Mouse (Mus musculus): ENCODE results near the gene Adcy1. TPM values are rescaled to one million over a fixed set of nuclear protein-coding genes. Genes with fewer than 3 reads are reported as not detected.

The Adcy1 gene
- 100 to 1,000 TPM; 319 to 338 TPM for total RNA-seq (2021)
- long read RNA-seq, experiment 1, full-length matches to known transcripts, result 20 of 159 reads
- long read RNA-seq, experiment 1, partial matches to known transcripts, result 45 of 159 reads
- long read RNA-seq, experiment 1, other reads (novel, unspliced or antisense), result 94 of 159 reads
- long read RNA-seq, experiment 2, full-length matches to known transcripts, result 13 of 120 reads
- long read RNA-seq, experiment 2, partial matches to known transcripts, result 8 of 120 reads
- long read RNA-seq, experiment 2, other reads (novel, unspliced or antisense), result 99 of 120 reads

- DNase-seq (ENCODE audit: low spot score in 2 of 2), result peak in 1 of 2 experiments; percentile 63
- intact Hi-C loops (cut with DNase I), result loop anchor here (10.0 kb wide), 1 partner anchor 98 kb away; no protein-coding TSS in a partner anchor
Measured at GRCm38 (mm10) chr11:7063001-7063584, at the start of gene Adcy1. Gene Adcy1 (plus strand): TSS chr11:7063489.

GRCm38 (mm10) chr11:7016907-7017306 is 46.4 kb upstream of the Adcy1 start:
- intact Hi-C loops (cut with DNase I), result no loop called here
- DNase-seq (ENCODE audit: low spot score in 2 of 2), result peak; percentile 28 to 51

- DNase-seq (ENCODE audit: low spot score in 2 of 2), result peak; percentile 36 to 64
- intact Hi-C loops (cut with DNase I), result no loop called here
Measured at GRCm38 (mm10) chr11:7018078-7018477, 45.2 kb upstream of the Adcy1 start.

- intact Hi-C loops (cut with DNase I), result no loop called here
- peak in 1 of 2 experiments; percentile 33 for DNase-seq (ENCODE audit: low spot score in 2 of 2)
Measured at GRCm38 (mm10) chr11:7019006-7019525, 44.2 kb upstream of the Adcy1 start.

GRCm38 (mm10) chr11:7033063-7033462 is 30.2 kb upstream of the Adcy1 start:
- DNase-seq (ENCODE audit: low spot score in 2 of 2), result no peak
- intact Hi-C loops (cut with DNase I), result no loop called here

- intact Hi-C loops (cut with DNase I), result no loop called here
Measured at GRCm38 (mm10) chr11:7039722-7040121, 23.6 kb upstream of the Adcy1 start.

GRCm38 (mm10) chr11:7040801-7041200 is 22.5 kb upstream of the Adcy1 start:
- no peak for DNase-seq (ENCODE audit: low spot score in 2 of 2)
- intact Hi-C loops (cut with DNase I), result no loop called here

More at GRCm38 (mm10) chr11:7039722-7040121, 23.6 kb upstream of the Adcy1 start:
- DNase-seq (ENCODE audit: low spot score in 2 of 2), result no peak

GRCm38 (mm10) chr11:7047176-7047575 is 16.1 kb upstream of the Adcy1 start:
- no peak for DNase-seq (ENCODE audit: low spot score in 2 of 2)
- intact Hi-C loops (cut with DNase I), result no loop called here

GRCm38 (mm10) chr11:7047584-7047983 is 15.7 kb upstream of the Adcy1 start:
- intact Hi-C loops (cut with DNase I), result no loop called here
- no peak for DNase-seq (ENCODE audit: low spot score in 2 of 2)

GRCm38 (mm10) chr11:7053710-7054109 is 9.6 kb upstream of the Adcy1 start:
- intact Hi-C loops (cut with DNase I), result no loop called here
- no peak for DNase-seq (ENCODE audit: low spot score in 2 of 2)

GRCm38 (mm10) chr11:7054662-7055265 is 8.5 kb upstream of the Adcy1 start:
- DNase-seq (ENCODE audit: low spot score in 2 of 2), result no peak
- intact Hi-C loops (cut with DNase I), result no loop called here

GRCm38 (mm10) chr11:7055455-7056017 is 7.8 kb upstream of the Adcy1 start:
- intact Hi-C loops (cut with DNase I), result no loop called here
- DNase-seq (ENCODE audit: low spot score in 2 of 2), result peak; percentile 68 to 91

- intact Hi-C loops (cut with DNase I), result no loop called here
- no peak for DNase-seq (ENCODE audit: low spot score in 2 of 2)
Measured at GRCm38 (mm10) chr11:7056121-7056520, 7.2 kb upstream of the Adcy1 start.

- intact Hi-C loops (cut with DNase I), result no loop called here
Measured at GRCm38 (mm10) chr11:7057781-7058180, 5.5 kb upstream of the Adcy1 start.

GRCm38 (mm10) chr11:7061961-7062360 is 1.3 kb upstream of the Adcy1 start:
- intact Hi-C loops (cut with DNase I), result loop anchor here (10.0 kb wide), 1 partner anchor 97 kb away; no protein-coding TSS in a partner anchor
- DNase-seq (ENCODE audit: low spot score in 2 of 2), result no peak

More at GRCm38 (mm10) chr11:7057781-7058180, 5.5 kb upstream of the Adcy1 start:
- no peak for DNase-seq (ENCODE audit: low spot score in 2 of 2)

- intact Hi-C loops (cut with DNase I), result loop anchor here (10.0 kb wide), 1 partner anchor 98 kb away; no protein-coding TSS in a partner anchor
- DNase-seq (ENCODE audit: low spot score in 2 of 2), result no peak
Measured at GRCm38 (mm10) chr11:7062566-7062965, 723 bp upstream of the Adcy1 start.

GRCm38 (mm10) chr11:7063681-7064267 is 485 bp downstream of the Adcy1 start:
- intact Hi-C loops (cut with DNase I), result loop anchor here (10.0 kb wide), 1 partner anchor 99 kb away; no protein-coding TSS in a partner anchor
- peak in 1 of 2 experiments; percentile 42 for DNase-seq (ENCODE audit: low spot score in 2 of 2)

GRCm38 (mm10) chr11:7064484-7065185 is 1.3 kb downstream of the Adcy1 start:
- DNase-seq (ENCODE audit: low spot score in 2 of 2), result no peak
- intact Hi-C loops (cut with DNase I), result loop anchor here (5.0 to 10.0 kb wide), 2 partner anchors 100 to 162 kb away; no protein-coding TSS in a partner anchor

GRCm38 (mm10) chr11:7065388-7065787 is 2.1 kb downstream of the Adcy1 start:
- DNase-seq (ENCODE audit: low spot score in 2 of 2), result no peak

More at GRCm38 (mm10) chr11:7065388-7065787, 2.1 kb downstream of the Adcy1 start:
- intact Hi-C loops (cut with DNase I), result loop anchor here (5.0 to 10.0 kb wide), 2 partner anchors 101 to 163 kb away; no protein-coding TSS in a partner anchor
